In genomic region chr17:67707793-67708364, GRCm38 (mm10) we compare ENCODE assay signal across 15 mouse cellular contexts. TPM values are rescaled to one million over a fixed set of nuclear protein-coding genes. Genes with fewer than 3 reads are reported as not detected.
DNase-seq lines count a peak whose midpoint lies in the region; ATAC-seq lines count a peak whose summit lies in the region.
"Had no signal": no experiment of that assay in that cellular context is flagged by ENCODE, and none has a peak within 500 bp of the region (broad histone marks: within the 10 kb centered on the region; RNA-seq: fewer than 3 reads in every experiment).

No protein-coding gene starts in this region.

- H3K4me1 ChIP-seq in limb, embryonic 12.5 days (replicated peaks), result peaks cover 23% of the 10 kb centered on the region
- peaks cover 29% of the 10 kb centered on the region for H3K4me1 ChIP-seq in limb, embryonic 10.5 days
- H3K4me1 ChIP-seq in embryonic facial prominence, embryonic 13.5 days, result peaks cover 29% of the 10 kb centered on the region
- H3K4me1 ChIP-seq in kidney, embryonic 16.5 days (ENCODE audit: insufficient read depth, low read length), result peaks cover 31% of the 10 kb centered on the region
- peaks cover 37% of the 10 kb centered on the region for H3K4me1 ChIP-seq in neural tube, embryonic 15.5 days
- H3K4me1 ChIP-seq in midbrain, embryonic 16.5 days (ENCODE audit: control insufficient read depth, insufficient read depth, low read length), result peaks cover 6% of the 10 kb centered on the region
- H3K4me1 ChIP-seq in heart, embryonic 12.5 days (replicated peaks), result peaks cover 2% of the 10 kb centered on the region; the same call in 1 of the 2 replicates

- no peak for ATAC-seq in limb, embryonic 12.5 days (ENCODE audit: insufficient number of reproducible peaks, insufficient read depth, low FRiP score, low TSS enrichment, low read depth)
- no peak for ATAC-seq in embryonic facial prominence, embryonic 13.5 days (ENCODE audit: insufficient number of reproducible peaks, insufficient read depth, low FRiP score, low TSS enrichment, low read depth)
- peak; percentile 47; the same call in 1 of the 2 replicates for ATAC-seq in kidney, embryonic 16.5 days (ENCODE audit: low FRiP score, low TSS enrichment)
- ATAC-seq in neural tube, embryonic 15.5 days (ENCODE audit: low FRiP score), result no peak
- ATAC-seq in midbrain, embryonic 16.5 days, result no peak
- ATAC-seq in heart, embryonic 12.5 days (ENCODE audit: insufficient number of reproducible peaks, low FRiP score), result no peak
- ATAC-seq: CD4-positive, CD25-positive, alpha-beta regulatory T cell, adult 4 months; forebrain, postnatal 0 days; intestine, embryonic 16.5 days had no signal

- H3K4me3 ChIP-seq in limb, embryonic 12.5 days (replicated peaks), result no peak overlapping the region
- no peak overlapping the region for H3K4me3 ChIP-seq in limb, embryonic 10.5 days
- peak overlapping the region; percentile 24; the same call in 1 of the 2 replicates for H3K4me3 ChIP-seq in embryonic facial prominence, embryonic 13.5 days
- H3K4me3 ChIP-seq in kidney, embryonic 16.5 days (ENCODE audit: low read length), result no peak overlapping the region
- H3K4me3 ChIP-seq in neural tube, embryonic 15.5 days (replicated peaks), result no peak overlapping the region
- no peak overlapping the region for H3K4me3 ChIP-seq in midbrain, embryonic 16.5 days (ENCODE audit: low read depth, low read length)
- H3K4me3 ChIP-seq in heart, embryonic 12.5 days, result no peak overlapping the region
- H3K4me3 ChIP-seq: lung, embryonic 15.5 days had no signal

- H3K27ac ChIP-seq in limb, embryonic 12.5 days, result peak overlapping the region; percentile 67; the same call in 1 of the 2 replicates
- H3K27ac ChIP-seq in limb, embryonic 10.5 days, result no peak overlapping the region
- H3K27ac ChIP-seq in embryonic facial prominence, embryonic 13.5 days, result peak overlapping the region; percentile 58
- peak overlapping the region; percentile 39; the same call in 1 of the 2 replicates for H3K27ac ChIP-seq in kidney, embryonic 16.5 days (ENCODE audit: low read length)
- H3K27ac ChIP-seq in neural tube, embryonic 15.5 days (replicated peaks), result peak overlapping the region; percentile 51; the same call in 1 of the 2 replicates
- H3K27ac ChIP-seq in midbrain, embryonic 16.5 days (ENCODE audit: low read length), result no peak overlapping the region
- H3K27ac ChIP-seq in heart, embryonic 12.5 days (ENCODE audit: poor library complexity, severe bottlenecking), result no peak overlapping the region
- H3K27ac ChIP-seq: lung, embryonic 15.5 days; stomach, postnatal 0 days had no signal

- no peaks in the 10 kb centered on the region for H3K36me3 ChIP-seq in limb, embryonic 12.5 days
- H3K36me3 ChIP-seq in limb, embryonic 10.5 days, result no peaks in the 10 kb centered on the region
- H3K36me3 ChIP-seq in embryonic facial prominence, embryonic 13.5 days, result no peaks in the 10 kb centered on the region
- no peaks in the 10 kb centered on the region for H3K36me3 ChIP-seq in kidney, embryonic 16.5 days (ENCODE audit: insufficient read depth, low read length)
- H3K36me3 ChIP-seq in neural tube, embryonic 15.5 days, result no peaks in the 10 kb centered on the region
- no peaks in the 10 kb centered on the region for H3K36me3 ChIP-seq in midbrain, embryonic 16.5 days (ENCODE audit: control insufficient read depth, insufficient read depth, low read length)
- no peaks in the 10 kb centered on the region for H3K36me3 ChIP-seq in heart, embryonic 12.5 days
- H3K36me3 ChIP-seq: lung, embryonic 15.5 days had no signal

- no peak for DNase-seq in limb, embryonic 10.5 days (ENCODE audit: low spot score)
- DNase-seq in layer of hippocampus, adult 11-12 months (ENCODE audit: low spot score), result no peak
- DNase-seq: cerebellum, adult 18-20 months; forebrain, postnatal 0 days; heart, adult 18-20 months had no signal

- 29% methylated on average over 13 of the region's 13 CpGs for WGBS in limb, embryonic 12.5 days
- whole genome bisulfite sequencing in limb, embryonic 10.5 days, result 61% methylated on average over 13 of the region's 13 CpGs
- 24% methylated on average over 13 of the region's 13 CpGs for WGBS in embryonic facial prominence, embryonic 13.5 days
- 40% methylated on average over 13 of the region's 13 CpGs for WGBS in kidney, embryonic 16.5 days
- 61% methylated on average over 13 of the region's 13 CpGs for WGBS in neural tube, embryonic 15.5 days
- 82% methylated on average over 13 of the region's 13 CpGs for WGBS in midbrain, embryonic 16.5 days
- 77% methylated on average over 13 of the region's 13 CpGs for WGBS in heart, embryonic 12.5 days

- H3K9ac ChIP-seq in limb, embryonic 12.5 days (replicated peaks), result 0 out of 2 replicates have a peak overlapping the region, but pooled peaks have one; percentile 23
- peak overlapping the region; percentile 47 for H3K9ac ChIP-seq in embryonic facial prominence, embryonic 13.5 days
- H3K9ac ChIP-seq in kidney, embryonic 16.5 days (replicated peaks; ENCODE audit: low read length), result no peak overlapping the region
- no peak overlapping the region for H3K9ac ChIP-seq in neural tube, embryonic 15.5 days (replicated peaks)
- no peak overlapping the region for H3K9ac ChIP-seq in midbrain, embryonic 16.5 days (ENCODE audit: low read depth, low read length)
- H3K9ac ChIP-seq in heart, embryonic 12.5 days, result no peak overlapping the region
- H3K9ac ChIP-seq: forebrain, postnatal 0 days; lung, embryonic 15.5 days had no signal

- H3K27me3 ChIP-seq in limb, embryonic 12.5 days, result no peaks in the 10 kb centered on the region
- H3K27me3 ChIP-seq in limb, embryonic 10.5 days (ENCODE audit: low read depth, poor library complexity, severe bottlenecking), result no peaks in the 10 kb centered on the region
- H3K27me3 ChIP-seq in embryonic facial prominence, embryonic 13.5 days, result no peaks in the 10 kb centered on the region
- no peaks in the 10 kb centered on the region for H3K27me3 ChIP-seq in kidney, embryonic 16.5 days (ENCODE audit: insufficient read depth, low read length)
- no peaks in the 10 kb centered on the region for H3K27me3 ChIP-seq in neural tube, embryonic 15.5 days (replicated peaks)
- H3K27me3 ChIP-seq in midbrain, embryonic 16.5 days (ENCODE audit: control insufficient read depth, insufficient read depth, low read depth, low read length), result no peaks in the 10 kb centered on the region
- no peaks in the 10 kb centered on the region for H3K27me3 ChIP-seq in heart, embryonic 12.5 days (replicated peaks)
- H3K27me3 ChIP-seq: lung, embryonic 15.5 days had no signal

- peak overlapping the region; percentile 42 for H3K4me2 ChIP-seq in limb, embryonic 12.5 days
- peak overlapping the region; percentile 54 for H3K4me2 ChIP-seq in embryonic facial prominence, embryonic 13.5 days
- H3K4me2 ChIP-seq in kidney, embryonic 16.5 days (replicated peaks; ENCODE audit: low read depth, low read length), result peak overlapping the region; percentile 17; the same call in 1 of the 2 replicates
- 0 out of 2 replicates have a peak overlapping the region, but pooled peaks have one; percentile 5 for H3K4me2 ChIP-seq in neural tube, embryonic 15.5 days
- no peak overlapping the region for H3K4me2 ChIP-seq in midbrain, embryonic 16.5 days (ENCODE audit: low read length)
- no peak overlapping the region for H3K4me2 ChIP-seq in heart, embryonic 12.5 days
- H3K4me2 ChIP-seq: lung, embryonic 15.5 days had no signal

- H3K9me3 ChIP-seq in limb, embryonic 12.5 days, result no peaks in the 10 kb centered on the region
- no peaks in the 10 kb centered on the region for H3K9me3 ChIP-seq in limb, embryonic 10.5 days (replicated peaks)
- H3K9me3 ChIP-seq in embryonic facial prominence, embryonic 13.5 days, result no peaks in the 10 kb centered on the region
- H3K9me3 ChIP-seq in kidney, embryonic 16.5 days (ENCODE audit: low read length), result no peaks in the 10 kb centered on the region
- H3K9me3 ChIP-seq in neural tube, embryonic 15.5 days (replicated peaks), result no peaks in the 10 kb centered on the region
- no peaks in the 10 kb centered on the region for H3K9me3 ChIP-seq in midbrain, embryonic 16.5 days (replicated peaks; ENCODE audit: control insufficient read depth, low read length, poor library complexity, severe bottlenecking)
- no peaks in the 10 kb centered on the region for H3K9me3 ChIP-seq in heart, embryonic 12.5 days (replicated peaks)
- H3K9me3 ChIP-seq: lung, embryonic 15.5 days had no signal

RNA-seq across cellular contexts. Expression of gene Lama1, which starts 10.8 kb away (rescaled TPM):
- polyA plus RNA-seq in limb, embryonic 12.5 days (2016; fragmentation: Nextera tagmentation; extraction: Ambion mirVana), result 2.4 and 2.7 TPM in 2 replicates
- 3.3 and 5.9 TPM in 2 replicates for polyA plus RNA-seq in limb, embryonic 10.5 days (2016; fragmentation: Nextera tagmentation; extraction: Ambion mirVana)
- 3.0 and 3.3 TPM in 2 replicates for polyA plus RNA-seq in embryonic facial prominence, embryonic 13.5 days (2015; fragmentation: Nextera tagmentation; extraction: Ambion mirVana)
- polyA plus RNA-seq in kidney, embryonic 16.5 days (2015; fragmentation: Nextera tagmentation; extraction: Ambion mirVana), result 45.6 and 50.7 TPM in 2 replicates
- polyA plus RNA-seq in neural tube, embryonic 15.5 days (2015; fragmentation: Nextera tagmentation; extraction: Ambion mirVana), result 9.2 and 10.1 TPM in 2 replicates
- polyA plus RNA-seq in midbrain, embryonic 16.5 days (2015; fragmentation: Nextera tagmentation; extraction: Ambion mirVana), result 5.4 and 5.6 TPM in 2 replicates
- 1.3 and 2.0 TPM in 2 replicates for polyA plus RNA-seq in heart, embryonic 12.5 days (2016; fragmentation: Nextera tagmentation; extraction: Ambion mirVana)

Comparison
In these comparisons a context has a peak if more than half of its experiments do, and no peak if none do; other contexts are left out.
1. H3K27ac ChIP-seq: peak in limb, embryonic 12.5 days (single experiment), embryonic facial prominence, embryonic 13.5 days (single experiment), kidney, embryonic 16.5 days (single experiment) and neural tube, embryonic 15.5 days (single experiment); none in limb, embryonic 10.5 days (single experiment), midbrain, embryonic 16.5 days (single experiment) and heart, embryonic 12.5 days (single experiment).
2. H3K4me2 ChIP-seq: peak in limb, embryonic 12.5 days (single experiment), embryonic facial prominence, embryonic 13.5 days (single experiment), kidney, embryonic 16.5 days (single experiment) and neural tube, embryonic 15.5 days (single experiment); none in midbrain, embryonic 16.5 days (single experiment) and heart, embryonic 12.5 days (single experiment).
3. H3K9ac ChIP-seq: peak in limb, embryonic 12.5 days (single experiment) and embryonic facial prominence, embryonic 13.5 days (single experiment); none in kidney, embryonic 16.5 days (single experiment), neural tube, embryonic 15.5 days (single experiment), midbrain, embryonic 16.5 days (single experiment) and heart, embryonic 12.5 days (single experiment).